Mouse (Mus musculus): ENCODE measurements around the gene Orai2.

DNA sequence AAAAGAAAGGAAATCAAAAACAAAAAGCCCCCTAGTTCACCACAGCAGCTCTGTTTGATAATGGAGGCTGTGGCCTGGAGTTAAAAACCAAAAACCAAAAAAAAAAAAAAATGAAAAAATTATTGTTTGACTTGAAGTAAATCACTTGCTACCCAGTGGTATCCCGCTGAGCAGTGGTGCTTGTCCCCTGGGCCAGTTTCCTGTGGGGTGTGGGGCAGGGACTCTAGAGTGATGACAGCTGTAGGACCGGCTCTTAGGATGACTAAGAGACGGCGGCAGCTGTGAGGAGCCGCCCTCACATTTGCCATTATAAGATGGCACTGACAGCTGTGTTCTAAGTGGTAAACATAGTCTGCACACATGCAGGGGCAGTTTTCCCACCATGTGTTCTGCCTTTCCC is 15.1 kb downstream of the Orai2 start:
- TF ChIP-seq CTCF (IDR thresholded peaks at IDR 0.05; ENCODE audit: control insufficient read depth, insufficient read depth, low read length) = no peak
- TF ChIP-seq POLR2A (IDR thresholded peaks at IDR 0.05; ENCODE audit: borderline replicate concordance, control insufficient read depth, low read depth, low read length) = no peak
